Mouse (Mus musculus): ENCODE data around the gene Rab39. TPM values are rescaled to one million over a fixed set of nuclear protein-coding genes. Genes with fewer than 3 reads are reported as not detected.
A peak's percentile ranks its signal among the peaks of the same experiment; 100 is the strongest.

Rab39 gene
- polyA plus RNA-seq, 1 experiment from 2014 or later, result 0.14 TPM

GRCm38 (mm10) chr9:53693718-53694117, 12.3 kb downstream of the Rab39 start:
- Histone ChIP-seq H3K4me2 (replicated peaks; ENCODE audit: low read depth, low read length) (no peak overlapping the region), H3K4me1 (ENCODE audit: control insufficient read depth, insufficient read depth, low read length) (no peaks in the 10 kb centered on the region), H3K36me3 (ENCODE audit: control insufficient read depth, insufficient read depth, low read length) (no peaks in the 10 kb centered on the region), H3K27ac (ENCODE audit: low read depth, low read length) (no peak overlapping the region), H3K27me3 (ENCODE audit: control insufficient read depth, insufficient read depth, low read length) (no peaks in the 10 kb centered on the region), H3K9ac (ENCODE audit: low read depth, low read length) (no peak overlapping the region), H3K4me3 (ENCODE audit: low read length) (no peak overlapping the region), H3K9me3 (ENCODE audit: control insufficient read depth, low read length) (no peaks in the 10 kb centered on the region)
- ATAC-seq (ENCODE audit: low FRiP score, low TSS enrichment), result no peak
- 69% methylated on average over 1 of the region's 1 CpGs for WGBS

- H3K4me1 ChIP-seq (ENCODE audit: control insufficient read depth, insufficient read depth, low read length), result no peaks in the 10 kb centered on the region
- H3K27ac ChIP-seq (ENCODE audit: low read depth, low read length), result no peak overlapping the region
- no peaks in the 10 kb centered on the region for H3K9me3 ChIP-seq (ENCODE audit: control insufficient read depth, low read length)
- WGBS, result 39% methylated on average over 7 of the region's 7 CpGs
- ATAC-seq (ENCODE audit: low FRiP score, low TSS enrichment), result no peak
- H3K36me3 ChIP-seq (ENCODE audit: control insufficient read depth, insufficient read depth, low read length), result no peaks in the 10 kb centered on the region
- no peak overlapping the region for H3K4me2 ChIP-seq (replicated peaks; ENCODE audit: low read depth, low read length)
- no peak overlapping the region for H3K4me3 ChIP-seq (ENCODE audit: low read length)
- H3K27me3 ChIP-seq (ENCODE audit: control insufficient read depth, insufficient read depth, low read length), result no peaks in the 10 kb centered on the region
- no peak overlapping the region for H3K9ac ChIP-seq (ENCODE audit: low read depth, low read length)
Measured at GRCm38 (mm10) chr9:53691745-53692670, 14.0 kb downstream of the Rab39 start.

GRCm38 (mm10) chr9:53680851-53681250, 25.2 kb downstream of the Rab39 start:
- Histone ChIP-seq H3K9me3 (ENCODE audit: control insufficient read depth, low read length) (no peaks in the 10 kb centered on the region; the same call in 1 of the 2 replicates), H3K9ac (ENCODE audit: low read depth, low read length) (no peak overlapping the region), H3K36me3 (ENCODE audit: control insufficient read depth, insufficient read depth, low read length) (no peaks in the 10 kb centered on the region), H3K4me1 (ENCODE audit: control insufficient read depth, insufficient read depth, low read length) (no peaks in the 10 kb centered on the region), H3K27ac (ENCODE audit: low read depth, low read length) (no peak overlapping the region), H3K4me2 (replicated peaks; ENCODE audit: low read depth, low read length) (no peak overlapping the region), H3K27me3 (ENCODE audit: control insufficient read depth, insufficient read depth, low read length) (no peaks in the 10 kb centered on the region), H3K4me3 (ENCODE audit: low read length) (no peak overlapping the region)
- no peak for ATAC-seq (ENCODE audit: low FRiP score, low TSS enrichment)
- 92% methylated on average over 1 of the region's 1 CpGs for WGBS

- no peak overlapping the region for H3K4me3 ChIP-seq (ENCODE audit: low read length)
- H3K27ac ChIP-seq (ENCODE audit: low read depth, low read length), result no peak overlapping the region
- no peaks in the 10 kb centered on the region; the same call in 1 of the 2 replicates for H3K9me3 ChIP-seq (ENCODE audit: control insufficient read depth, low read length)
- no peaks in the 10 kb centered on the region for H3K36me3 ChIP-seq (ENCODE audit: control insufficient read depth, insufficient read depth, low read length)
- H3K4me1 ChIP-seq (ENCODE audit: control insufficient read depth, insufficient read depth, low read length), result no peaks in the 10 kb centered on the region
- no peaks in the 10 kb centered on the region for H3K27me3 ChIP-seq (ENCODE audit: control insufficient read depth, insufficient read depth, low read length)
- WGBS, result 73% methylated on average over 4 of the region's 4 CpGs
- no peak overlapping the region for H3K9ac ChIP-seq (ENCODE audit: low read depth, low read length)
- no peak for ATAC-seq (ENCODE audit: low FRiP score, low TSS enrichment)
- no peak overlapping the region for H3K4me2 ChIP-seq (replicated peaks; ENCODE audit: low read depth, low read length)
Measured at GRCm38 (mm10) chr9:53676921-53677320, 29.1 kb downstream of the Rab39 start.

GRCm38 (mm10) chr9:53673571-53673970, 32.5 kb downstream of the Rab39 start:
- H3K9ac ChIP-seq (ENCODE audit: low read depth, low read length), result no peak overlapping the region
- WGBS, result 14% methylated on average over 3 of the region's 3 CpGs
- H3K36me3 ChIP-seq (ENCODE audit: control insufficient read depth, insufficient read depth, low read length), result no peaks in the 10 kb centered on the region
- H3K4me2 ChIP-seq (replicated peaks; ENCODE audit: low read depth, low read length), result no peak overlapping the region
- no peaks in the 10 kb centered on the region for H3K27me3 ChIP-seq (ENCODE audit: control insufficient read depth, insufficient read depth, low read length)
- H3K4me3 ChIP-seq (ENCODE audit: low read length), result no peak overlapping the region
- H3K9me3 ChIP-seq (ENCODE audit: control insufficient read depth, low read length), result no peaks in the 10 kb centered on the region; the same call in 1 of the 2 replicates
- no peak for ATAC-seq (ENCODE audit: low FRiP score, low TSS enrichment)
- H3K4me1 ChIP-seq (ENCODE audit: control insufficient read depth, insufficient read depth, low read length), result no peaks in the 10 kb centered on the region
- no peak overlapping the region for H3K27ac ChIP-seq (ENCODE audit: low read depth, low read length)

- no peaks in the 10 kb centered on the region for H3K36me3 ChIP-seq (ENCODE audit: control insufficient read depth, insufficient read depth, low read length)
- no peak within 1 kb of the TSS for H3K9ac ChIP-seq (ENCODE audit: low read depth, low read length)
- H3K4me2 ChIP-seq (replicated peaks; ENCODE audit: low read depth, low read length), result no peak within 1 kb of the TSS
- H3K4me1 ChIP-seq (ENCODE audit: control insufficient read depth, insufficient read depth, low read length), result peaks cover 14% of the 10 kb centered on the region; the same call in 1 of the 2 replicates
- 55% methylated on average over 5 of the region's 5 CpGs for WGBS
- no peak for ATAC-seq (ENCODE audit: low FRiP score, low TSS enrichment)
- H3K9me3 ChIP-seq (ENCODE audit: control insufficient read depth, low read length), result no peaks in the 10 kb centered on the region
- no peak within 1 kb of the TSS for H3K27ac ChIP-seq (ENCODE audit: low read depth, low read length)
- H3K27me3 ChIP-seq (ENCODE audit: control insufficient read depth, insufficient read depth, low read length), result no peaks in the 10 kb centered on the region
- H3K4me3 ChIP-seq (ENCODE audit: low read length), result no peak within 1 kb of the TSS
Measured at GRCm38 (mm10) chr9:53669680-53670219, 36.3 kb downstream of the Rab39 start, which contains the start of gene Cul5. Gene Cul5, minus strand, starts transcription at chr9:53670014.

- WGBS, result under 1% methylated on average over 62 of the region's 74 CpGs
- Histone ChIP-seq H3K9ac (ENCODE audit: low read depth, low read length) (peak overlapping the region; percentile 98), H3K36me3 (ENCODE audit: control insufficient read depth, insufficient read depth, low read length) (0 out of 2 replicates have a peak, but pooled peaks cover 3% of the 10 kb centered on the region), H3K4me3 (ENCODE audit: low read length) (peak overlapping the region; percentile 95), H3K27me3 (ENCODE audit: control insufficient read depth, insufficient read depth, low read length) (no peaks in the 10 kb centered on the region), H3K9me3 (ENCODE audit: control insufficient read depth, low read length) (no peaks in the 10 kb centered on the region), H3K4me1 (ENCODE audit: control insufficient read depth, insufficient read depth, low read length) (peaks cover 14% of the 10 kb centered on the region; the same call in 1 of the 2 replicates), H3K4me2 (replicated peaks; ENCODE audit: low read depth, low read length) (peak overlapping the region; percentile 62), H3K27ac (ENCODE audit: low read depth, low read length) (peak overlapping the region; percentile 95)
- peak; percentile 97 for ATAC-seq (ENCODE audit: low FRiP score, low TSS enrichment)
Measured at GRCm38 (mm10) chr9:53667020-53667669, 38.9 kb downstream of the Rab39 start.

- H3K36me3 ChIP-seq (ENCODE audit: control insufficient read depth, insufficient read depth, low read length), result 0 out of 2 replicates have a peak, but pooled peaks cover 3% of the 10 kb centered on the region
- peaks cover 14% of the 10 kb centered on the region; the same call in 1 of the 2 replicates for H3K4me1 ChIP-seq (ENCODE audit: control insufficient read depth, insufficient read depth, low read length)
- H3K4me3 ChIP-seq (ENCODE audit: low read length), result peak overlapping the region; percentile 95
- H3K9ac ChIP-seq (ENCODE audit: low read depth, low read length), result peak overlapping the region; percentile 98
- WGBS, result under 1% methylated on average over 28 of the region's 28 CpGs
- H3K4me2 ChIP-seq (replicated peaks; ENCODE audit: low read depth, low read length), result peak overlapping the region; percentile 62
- peak overlapping the region; percentile 95; the same call in 1 of the 2 replicates for H3K27ac ChIP-seq (ENCODE audit: low read depth, low read length)
- H3K9me3 ChIP-seq (ENCODE audit: control insufficient read depth, low read length), result no peaks in the 10 kb centered on the region
- peak; percentile 48 for ATAC-seq (ENCODE audit: low FRiP score, low TSS enrichment)
- no peaks in the 10 kb centered on the region for H3K27me3 ChIP-seq (ENCODE audit: control insufficient read depth, insufficient read depth, low read length)
Measured at GRCm38 (mm10) chr9:53666665-53667019, 39.4 kb downstream of the Rab39 start.
